Mouse (Mus musculus) midbrain, postnatal 0 days (tissue): ENCODE data around the gene Prpsap2. TPM values are rescaled to one million over a fixed set of nuclear protein-coding genes. Genes with fewer than 3 reads are reported as not detected.

Experiments used
- ATAC-seq: fragments of 200-750 bp; cut with Nextera tagmentation; 2 replicates; pipeline ENCODE4 v1.8.0; 2017; ENCODE audit warnings: moderate number of reproducible peaks, mild to moderate bottlenecking, moderate TSS enrichment, moderate library complexity; ENCODE audit not compliant: low FRiP score
- DNase-seq: peaks from one replicate; pipeline ENCODE4 v3.0.0-alpha.2; 2015; ENCODE audit warnings: low spot score
- H3K27ac ChIP-seq: fragments of 300-500 bp; sonication (generic); 2 replicates; pipeline ENCODE4 v1.5.1; 2014; ENCODE audit warnings: low read depth, mild to moderate bottlenecking, low read length, mixed read lengths
- H3K27me3 ChIP-seq: fragments of 300-500 bp; sonication (generic); 2 replicates; pipeline ENCODE4 v1.6.1; 2014; ENCODE audit warnings: low read length, control low read depth, mixed read lengths; ENCODE audit not compliant: insufficient read depth
- H3K36me3 ChIP-seq: fragments of 300-500 bp; sonication (generic); 2 replicates; pipeline ENCODE4 v1.6.1; 2014; ENCODE audit warnings: low read length, control low read depth, mixed read lengths; ENCODE audit not compliant: insufficient read depth
- H3K4me1 ChIP-seq: fragments of 300-500 bp; sonication (generic); 2 replicates; pipeline ENCODE4 v1.6.1; 2014; ENCODE audit warnings: mild to moderate bottlenecking, control low read depth, antibody characterized with exemption, low read length, mixed read lengths; ENCODE audit not compliant: insufficient read depth
- H3K4me2 ChIP-seq: fragments of 300-500 bp; sonication (generic); 2 replicates; pipeline ENCODE4 v1.6.1; 2014; ENCODE audit warnings: low read depth, mild to moderate bottlenecking, low read length, mixed read lengths; ENCODE audit not compliant: poor library complexity, severe bottlenecking
- H3K4me3 ChIP-seq: fragments of 300-500 bp; sonication (generic); 2 replicates; pipeline ENCODE4 v1.5.1; 2014; ENCODE audit warnings: low read depth, mild to moderate bottlenecking, low read length, moderate library complexity
- H3K9ac ChIP-seq: fragments of 300-500 bp; sonication (generic); replicated peaks from 2 replicates; pipeline ENCODE4 v1.6.1; 2014; ENCODE audit warnings: mild to moderate bottlenecking, low read length, moderate library complexity, mixed read lengths; ENCODE audit not compliant: poor library complexity, severe bottlenecking
- H3K9me3 ChIP-seq: fragments of 300-500 bp; sonication (generic); 2 replicates; pipeline ENCODE4 v1.6.1; 2016; ENCODE audit warnings: low read length, control low read depth
- CTCF ChIP-seq: IDR thresholded peaks from 2 replicates; pipeline ENCODE4 v1.5.1; 2016; ENCODE audit warnings: antibody characterized with exemption, mild to moderate bottlenecking
- WGBS: fragments of 180-500 bp; shearing (Covaris S2); extraction: QIAGEN DNeasy Blood & Tissue Kit; methylation state at CpG from one replicate; pipeline ENCODE4 v1.1.7; 2014; 5-methylcytosine and 5-hydroxymethylcytosine counted together
- polyA plus RNA-seq: library from polyadenylated mRNA; unstranded; fragments of >200 nt; fragmentation: Nextera tagmentation; extraction: Ambion mirVana; gene quantifications from 2 replicates; pipeline ENCODE4 v1.2.1, GENCODE M21; 2015
- total RNA-seq: library from RNA; depleted of rRNA; stranded (reverse); fragments of >200 nt; gene quantifications from 2 replicates; pipeline ENCODE4 v1.2.3, GENCODE M21; 2014

Prpsap2 gene
- total and polyA plus RNA-seq, 2 experiments from 2014 or later: 43.5 to 46.7 TPM

DNA sequence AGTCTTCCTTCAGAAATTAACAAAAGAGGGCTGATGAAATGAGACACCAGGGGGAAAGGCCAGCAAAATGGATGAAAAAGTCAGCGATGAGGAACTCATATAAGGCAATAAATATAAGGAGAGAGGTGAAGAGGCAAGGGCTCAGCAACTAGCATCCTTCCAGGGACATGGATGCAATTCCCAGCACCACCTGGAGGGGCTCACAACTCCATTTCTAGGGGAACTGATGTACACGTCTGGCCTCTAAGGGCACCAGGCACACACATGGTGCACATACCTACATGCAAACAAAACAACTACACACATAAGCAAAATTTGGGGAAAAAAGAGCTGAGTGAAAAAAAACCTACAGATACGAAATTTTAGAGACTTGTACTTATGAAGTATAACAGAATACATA lies 17.4 kb downstream of the Prpsap2 start:
- H3K9me3 ChIP-seq: no peaks in the 10 kb centered on the region
- DNase-seq: no peak
- no peak overlapping the region for H3K9ac ChIP-seq
- H3K4me1 ChIP-seq: no peaks in the 10 kb centered on the region
- TF ChIP-seq CTCF: peak; percentile 48
- WGBS: 66% methylated on average over 3 of the region's 3 CpGs
- peaks cover 17% of the 10 kb centered on the region for H3K36me3 ChIP-seq
- no peak overlapping the region for H3K27ac ChIP-seq
- no peaks in the 10 kb centered on the region for H3K27me3 ChIP-seq
- no peak for ATAC-seq
- H3K4me2 ChIP-seq: no peak overlapping the region
- no peak overlapping the region for H3K4me3 ChIP-seq

DNA sequence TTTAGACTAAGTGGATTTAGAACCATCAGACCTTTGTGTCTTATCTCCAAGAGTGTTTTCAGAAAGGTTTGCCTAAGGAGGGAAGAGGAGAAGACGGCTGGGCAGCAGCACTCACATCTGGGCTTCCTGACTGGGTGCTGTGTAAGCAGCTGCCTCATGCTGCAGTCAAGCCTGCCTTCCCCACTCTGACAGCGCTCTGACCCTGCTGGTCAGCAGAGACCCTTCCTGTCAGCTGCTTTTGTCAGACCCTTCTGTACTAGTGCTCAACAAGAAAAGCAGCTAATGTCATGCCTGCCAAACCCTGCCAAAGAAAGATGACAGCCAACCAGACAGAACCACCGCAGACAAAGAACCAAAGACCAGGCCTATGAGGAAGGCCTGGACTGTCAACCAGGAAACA lies 18.1 kb downstream of the Prpsap2 start:
- H3K4me1 ChIP-seq: no peaks in the 10 kb centered on the region
- H3K4me3 ChIP-seq: no peak overlapping the region
- no peak for TF ChIP-seq CTCF
- no peak for ATAC-seq
- H3K9me3 ChIP-seq: no peaks in the 10 kb centered on the region
- no peak overlapping the region for H3K4me2 ChIP-seq
- H3K27me3 ChIP-seq: no peaks in the 10 kb centered on the region
- DNase-seq: no peak
- H3K27ac ChIP-seq: no peak overlapping the region
- H3K9ac ChIP-seq: no peak overlapping the region
- 56% methylated on average over 3 of the region's 3 CpGs for WGBS
- H3K36me3 ChIP-seq: peaks cover 22% of the 10 kb centered on the region

GRCm38 (mm10) chr11:61740500-61740899 lies 21.4 kb downstream of the Prpsap2 start:
- Histone ChIP-seq H3K9ac (no peak overlapping the region), H3K27ac (no peak overlapping the region), H3K4me3 (no peak overlapping the region), H3K9me3 (no peaks in the 10 kb centered on the region), H3K4me1 (no peaks in the 10 kb centered on the region), H3K36me3 (peaks cover 43% of the 10 kb centered on the region), H3K27me3 (no peaks in the 10 kb centered on the region), H3K4me2 (no peak overlapping the region)
- WGBS: 94% methylated on average over 1 of the region's 1 CpGs
- DNase-seq (no peak), ATAC-seq (no peak)
- TF ChIP-seq CTCF: 0 out of 2 replicates have a peak, but pooled peaks have one; percentile 4

GRCm38 (mm10) chr11:61737290-61737689 lies 24.6 kb downstream of the Prpsap2 start:
- Histone ChIP-seq H3K27me3 (no peaks in the 10 kb centered on the region), H3K4me1 (no peaks in the 10 kb centered on the region), H3K9ac (no peak overlapping the region), H3K27ac (no peak overlapping the region), H3K36me3 (peaks cover 49% of the 10 kb centered on the region), H3K4me3 (no peak overlapping the region), H3K4me2 (no peak overlapping the region), H3K9me3 (no peaks in the 10 kb centered on the region)
- no peak for TF ChIP-seq CTCF
- ATAC-seq: no peak
- no peak for DNase-seq
- WGBS: 97% methylated on average over 1 of the region's 1 CpGs

DNA sequence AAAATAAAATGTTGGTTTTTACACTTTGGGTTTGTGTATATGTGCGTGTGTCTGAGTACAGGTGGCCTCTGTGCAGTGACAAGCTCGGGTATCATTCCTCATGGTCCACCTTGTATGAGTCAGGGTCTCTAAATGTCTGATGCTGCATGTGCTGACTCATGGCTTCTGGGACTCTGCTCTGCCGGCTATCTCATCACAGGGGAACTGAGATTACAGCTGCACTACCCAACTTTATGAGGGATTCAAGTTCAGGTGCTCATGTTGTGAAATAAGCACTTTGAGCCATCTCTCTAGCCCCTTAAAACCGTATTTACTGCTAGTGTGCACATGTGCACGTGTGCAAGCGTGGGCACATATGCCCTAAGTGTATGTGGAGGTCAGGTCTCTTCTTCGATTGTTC lies 29.2 kb downstream of the Prpsap2 start:
- no peak overlapping the region for H3K4me3 ChIP-seq
- no peaks in the 10 kb centered on the region for H3K4me1 ChIP-seq
- H3K4me2 ChIP-seq: no peak overlapping the region
- no peaks in the 10 kb centered on the region for H3K9me3 ChIP-seq
- DNase-seq (no peak), ATAC-seq (no peak)
- H3K27ac ChIP-seq: no peak overlapping the region
- TF ChIP-seq CTCF: no peak
- no peak overlapping the region for H3K9ac ChIP-seq
- peaks cover 46% of the 10 kb centered on the region for H3K36me3 ChIP-seq
- no peaks in the 10 kb centered on the region for H3K27me3 ChIP-seq
- 95% methylated on average over 7 of the region's 7 CpGs for WGBS

DNA sequence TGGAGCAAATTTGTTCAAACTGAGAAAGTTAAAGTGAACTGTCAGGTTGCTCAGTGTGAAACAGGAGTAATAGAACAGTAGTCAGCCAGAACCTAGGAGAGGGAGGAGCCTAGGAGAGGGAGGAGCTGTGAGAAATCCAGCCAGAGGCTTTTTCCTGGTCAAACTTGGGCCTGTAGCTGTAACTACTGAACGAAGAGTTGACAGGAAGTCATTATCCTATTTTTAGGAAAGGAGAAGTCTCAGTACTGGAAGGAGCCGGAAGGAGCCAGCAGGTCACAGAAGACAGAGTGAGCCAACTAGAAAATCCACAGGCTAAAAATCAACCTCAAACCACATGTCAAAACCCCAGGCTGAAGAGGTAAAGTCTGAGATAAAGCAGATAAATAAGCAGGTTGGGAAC lies 33.9 kb downstream of the Prpsap2 start:
- no peaks in the 10 kb centered on the region for H3K4me1 ChIP-seq
- no peak overlapping the region for H3K4me2 ChIP-seq
- no peaks in the 10 kb centered on the region for H3K27me3 ChIP-seq
- no peak overlapping the region for H3K9ac ChIP-seq
- TF ChIP-seq CTCF: no peak
- H3K9me3 ChIP-seq: no peaks in the 10 kb centered on the region
- ATAC-seq (no peak), DNase-seq (no peak)
- no peak overlapping the region for H3K27ac ChIP-seq
- H3K36me3 ChIP-seq: peaks cover 34% of the 10 kb centered on the region
- no peak overlapping the region for H3K4me3 ChIP-seq
- 92% methylated on average over 2 of the region's 2 CpGs for WGBS
